Mouse (Mus musculus) urinary bladder, postnatal 10 days (tissue): ENCODE measurements around the gene Elp5.

Source experiments
- DNase-seq: peaks from one replicate; pipeline ENCODE4 v3.0.0; 2022; ENCODE audit warnings: low spot score

The Elp5 gene

DNA sequence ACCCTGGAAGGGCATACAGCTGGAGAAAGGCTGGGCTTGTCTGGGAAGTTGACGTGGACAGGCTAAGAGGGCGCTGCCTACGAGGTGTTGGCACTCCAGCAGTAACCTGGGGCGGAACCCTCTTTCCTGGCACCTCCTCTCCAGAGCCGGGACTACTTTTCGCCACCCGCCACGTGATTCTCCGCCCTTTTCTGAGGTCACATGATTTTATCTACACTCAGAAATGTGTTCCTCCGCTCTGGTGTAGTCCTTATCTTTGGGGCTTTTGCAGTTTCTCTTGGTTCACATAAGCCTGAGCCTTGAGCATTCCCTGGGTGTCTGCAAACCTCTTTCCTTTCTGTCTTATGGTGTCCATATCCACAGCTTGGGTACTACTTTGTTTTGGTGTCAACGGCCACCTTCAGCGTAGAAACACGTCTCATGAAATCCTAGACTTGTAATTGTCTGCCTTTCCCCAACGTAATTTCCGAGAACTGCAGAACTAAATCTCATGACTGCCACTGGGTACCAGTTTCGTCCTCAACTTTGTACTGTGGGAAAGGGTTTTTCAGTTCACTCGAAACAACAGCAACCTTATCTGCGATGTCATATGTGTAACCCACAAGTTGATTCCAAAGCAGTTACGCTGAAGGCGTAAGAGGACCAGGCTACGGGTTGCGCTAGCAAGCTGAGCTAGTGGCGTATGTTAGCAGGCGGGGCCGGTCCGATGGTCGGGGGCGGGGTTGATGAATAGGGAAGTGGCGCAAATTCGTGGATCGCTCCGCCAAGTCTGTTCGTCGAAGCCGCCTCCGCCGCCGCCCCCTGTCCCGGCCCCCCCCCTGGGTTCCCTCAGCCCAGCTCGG, 8.8 kb upstream of the Elp5 start, which contains the start of gene Gabarap:
Gene Gabarap (plus strand): TSS at position 294 of the 842 bp plus-strand sequence.
- DNase-seq: peak; percentile 91

DNA sequence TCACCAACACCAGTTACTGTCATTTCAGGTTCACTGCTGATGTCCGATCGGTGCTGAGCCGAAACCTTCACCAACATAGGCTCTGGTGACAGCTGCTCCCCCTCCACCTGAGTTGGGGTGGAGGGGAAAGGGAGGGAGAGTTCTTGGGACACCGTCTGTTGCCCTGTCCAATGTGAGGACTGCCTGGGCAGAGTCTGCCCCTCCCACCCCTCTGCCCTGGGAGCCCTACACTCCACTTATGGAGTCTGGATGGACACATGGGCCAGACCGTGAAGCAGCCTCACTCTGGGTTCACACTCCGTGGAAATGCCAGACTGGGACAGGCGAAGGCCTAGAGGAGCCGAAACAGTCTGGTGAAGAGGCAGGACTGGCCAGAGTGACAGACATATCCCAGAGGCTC, 7.6 kb upstream of the Elp5 start:
- no peak for DNase-seq

DNA sequence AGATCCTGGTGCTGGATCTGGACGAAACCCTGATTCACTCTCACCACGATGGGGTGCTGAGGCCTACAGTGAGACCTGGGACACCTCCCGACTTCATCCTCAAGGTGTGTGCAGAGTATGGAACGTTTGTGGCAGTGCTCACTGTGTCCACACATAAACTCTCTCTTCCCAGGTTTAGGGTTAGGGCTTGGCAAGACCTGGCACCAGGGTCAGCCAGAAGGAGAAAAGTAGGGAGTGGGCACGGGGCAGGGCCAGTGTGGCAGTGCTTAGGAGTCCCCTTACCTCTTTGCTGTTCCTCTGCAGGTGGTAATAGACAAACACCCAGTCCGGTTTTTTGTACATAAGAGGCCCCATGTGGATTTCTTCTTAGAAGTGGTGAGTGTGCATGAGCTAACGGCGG, 2.1 kb upstream of the Elp5 start:
- DNase-seq: no peak

DNA sequence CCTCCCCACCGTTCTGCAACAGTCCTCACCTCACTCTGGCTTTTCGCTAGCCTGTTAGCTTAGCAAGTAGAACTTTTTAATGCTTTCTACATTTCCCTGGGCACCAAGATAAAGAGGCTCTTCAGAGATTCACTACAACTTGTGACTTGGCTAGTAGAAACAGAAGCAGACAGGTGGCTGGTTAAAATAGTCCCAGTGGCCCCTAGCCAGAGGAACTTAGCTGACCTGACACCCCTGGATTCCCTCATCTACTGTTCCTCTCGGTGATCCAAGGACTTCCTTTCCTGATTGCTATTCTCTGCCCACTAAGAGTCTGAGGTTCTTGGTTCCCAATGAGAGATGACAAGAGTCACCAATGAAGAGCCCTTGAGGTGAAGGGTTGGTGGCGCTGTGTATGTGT, 1.1 kb upstream of the Elp5 start:
- DNase-seq: no peak

DNA sequence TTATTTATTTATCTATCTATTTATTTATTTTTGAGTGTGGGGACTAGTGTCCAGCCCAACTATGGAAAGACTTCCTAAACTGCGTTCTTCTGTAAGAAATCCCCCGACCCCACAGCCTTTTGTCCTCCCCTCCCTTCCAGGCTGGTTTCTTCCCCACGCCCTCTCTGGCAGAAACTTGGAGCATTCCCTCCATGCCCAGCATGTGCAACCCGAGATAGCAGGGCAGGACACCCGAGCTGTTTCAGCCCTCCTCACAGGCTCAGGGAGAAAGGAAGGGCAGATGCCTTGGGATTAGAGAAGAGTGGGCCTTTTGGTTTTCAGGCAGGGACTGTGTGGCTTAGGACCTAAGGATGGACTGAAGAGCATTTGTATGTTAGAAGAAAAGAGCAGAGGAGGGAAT, 560 bp upstream of the Elp5 start:
- no peak for DNase-seq

DNA sequence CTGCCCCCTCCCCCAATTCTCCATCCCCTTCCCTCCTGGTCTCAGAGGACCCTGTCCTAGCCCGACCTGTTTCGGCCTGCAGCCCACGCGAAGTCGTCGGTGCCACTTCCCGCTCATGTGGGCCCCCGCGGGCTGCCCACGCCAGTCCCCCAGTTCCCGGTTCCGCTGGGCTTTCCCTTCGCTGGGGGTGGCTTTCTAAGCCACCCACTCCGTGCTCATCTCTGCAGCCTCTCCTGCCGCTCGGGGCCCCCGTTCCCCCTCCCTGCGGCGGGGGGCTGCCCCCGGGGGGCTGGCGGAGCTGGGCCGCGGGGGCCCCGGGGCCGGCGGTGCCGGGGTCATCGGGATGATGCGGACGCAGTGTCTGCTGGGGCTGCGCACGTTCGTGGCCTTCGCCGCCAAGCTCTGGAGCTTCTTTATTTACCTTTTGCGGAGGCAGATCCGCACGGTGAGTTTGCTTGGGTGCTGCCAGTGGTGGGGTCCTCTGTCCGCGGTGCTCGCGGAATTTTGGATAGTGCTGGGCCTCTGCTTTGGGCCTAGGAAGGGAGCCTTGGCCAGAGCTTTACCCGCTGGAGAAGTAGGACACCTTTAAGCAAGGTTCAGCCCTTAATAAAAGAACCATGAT, 1.1 kb downstream of the Elp5 start, which contains the start of gene Ctdnep1:
Gene Ctdnep1 (plus strand): TSS at position 16 of the 622 bp plus-strand sequence.
- DNase-seq: no peak

DNA sequence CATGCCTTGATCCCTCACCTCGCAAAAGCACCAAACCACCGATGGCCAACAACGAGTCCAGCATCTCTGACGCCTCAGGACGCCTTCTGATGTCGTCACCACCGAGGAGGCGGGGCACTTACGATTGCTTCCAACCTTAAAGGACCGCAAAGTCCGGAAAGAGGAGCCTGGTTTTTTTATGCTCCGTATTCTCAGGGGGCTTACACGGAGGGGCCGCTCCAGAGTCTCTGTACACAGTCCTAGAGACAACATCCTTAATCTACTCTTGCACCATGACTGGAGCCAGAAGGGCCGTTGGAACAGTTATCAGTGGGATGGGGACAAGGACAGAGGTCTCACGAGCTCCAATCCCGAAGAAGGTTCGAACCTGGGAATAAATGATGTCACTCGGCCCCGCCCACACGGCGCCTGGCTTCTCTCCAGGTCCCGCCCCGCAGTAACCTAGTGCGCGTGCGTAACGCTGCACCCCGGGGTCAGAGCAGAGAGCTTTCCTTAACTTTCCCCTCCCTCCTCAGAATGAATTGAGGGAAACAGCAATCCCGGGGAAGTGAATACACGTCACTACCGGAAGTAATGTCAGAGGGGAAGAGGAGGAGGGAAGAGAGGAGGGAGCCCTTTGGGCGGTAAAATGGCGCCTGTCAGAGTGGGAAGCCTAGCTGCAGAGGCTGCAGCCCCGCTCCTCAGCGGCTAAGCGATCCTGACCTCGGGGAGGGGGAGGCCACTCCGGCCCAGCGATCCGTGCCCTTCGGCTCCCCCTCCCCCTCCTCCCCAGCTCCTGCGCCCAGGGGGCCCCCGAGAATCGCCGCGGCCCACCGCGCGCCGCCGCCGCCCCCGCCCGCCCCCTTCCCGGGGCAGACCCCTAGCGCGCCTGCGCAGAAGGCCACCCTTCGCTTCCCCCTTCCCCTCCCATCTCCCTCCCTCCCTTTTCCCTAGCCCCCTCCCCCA, 1.8 kb downstream of the Elp5 start:
- peak; percentile 90 for DNase-seq

DNA sequence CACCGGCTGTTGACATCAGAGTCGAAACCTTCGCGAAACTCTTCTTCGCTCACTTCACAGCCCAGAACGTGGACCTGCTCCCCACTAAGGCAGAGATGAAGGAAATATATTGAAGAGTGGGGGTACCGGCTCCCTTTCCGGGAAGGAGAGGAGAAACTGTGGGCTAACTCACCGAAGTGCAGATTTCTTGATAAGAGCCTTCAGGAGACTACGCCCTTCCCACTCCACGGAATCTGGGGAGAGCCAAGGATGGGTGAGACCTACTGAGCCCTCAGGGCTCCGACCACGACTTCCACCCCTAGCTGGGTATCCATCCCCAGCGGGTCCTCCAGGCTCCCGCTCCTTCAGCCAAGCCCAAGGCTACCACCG, 2.5 kb downstream of the Elp5 start:
- no peak for DNase-seq

DNA sequence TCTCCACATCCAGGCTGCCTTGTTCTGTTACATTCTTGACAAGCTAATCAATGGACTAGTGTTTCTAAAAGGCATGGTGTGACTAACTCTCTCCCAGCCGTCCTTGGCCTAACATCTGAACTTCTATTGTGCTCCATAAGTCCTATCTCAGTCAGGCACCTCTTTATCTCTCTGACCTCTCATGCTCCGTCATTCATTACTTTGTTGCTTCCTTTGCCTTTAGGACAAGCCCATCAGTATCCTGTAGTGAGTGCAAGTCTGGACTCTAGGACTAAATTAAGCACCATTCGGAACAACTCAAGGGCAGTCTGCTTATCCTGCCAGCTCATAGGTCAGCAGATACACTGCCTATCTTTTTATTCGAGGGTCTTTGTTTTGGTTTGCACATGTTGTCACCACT, 6.0 kb downstream of the Elp5 start:
- DNase-seq: no peak

DNA sequence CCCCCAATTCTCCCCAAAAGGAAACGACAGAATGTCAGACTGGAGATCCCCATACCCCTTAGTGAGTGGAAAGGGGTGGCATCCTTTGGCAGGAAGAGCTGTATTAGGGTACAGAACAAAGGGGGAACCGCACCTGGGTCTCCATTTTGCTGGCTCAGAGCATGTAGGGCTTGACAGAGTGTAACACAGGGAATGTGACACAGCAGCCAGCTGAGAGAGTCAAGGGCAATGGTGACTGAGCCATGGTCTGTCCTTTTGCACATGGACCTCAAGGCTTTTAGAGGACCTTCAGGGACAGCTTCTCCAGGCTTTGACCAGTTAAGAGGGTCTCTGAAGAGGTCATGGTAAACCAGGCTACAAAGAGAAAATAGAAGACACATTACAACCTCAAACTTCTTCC, 7.4 kb downstream of the Elp5 start:
- no peak for DNase-seq

DNA sequence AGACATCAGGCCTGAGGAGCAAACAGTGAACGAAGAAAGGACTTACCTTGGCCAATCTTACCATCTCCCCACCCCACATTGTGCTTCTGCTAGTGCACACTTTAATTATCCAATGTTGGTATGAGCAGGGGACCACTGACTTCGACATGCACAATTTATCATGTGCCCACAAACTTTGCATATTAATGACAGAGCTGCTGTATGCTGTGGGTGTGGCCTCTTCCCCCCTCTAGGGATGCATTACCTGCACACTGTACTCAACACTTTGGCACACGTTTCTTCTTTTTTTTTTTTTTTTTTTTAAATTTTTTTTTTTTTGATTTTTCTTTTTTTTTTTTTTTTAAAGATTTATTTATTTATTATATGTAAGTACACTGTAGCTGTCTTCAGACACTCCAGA, 11.5 kb downstream of the Elp5 start:
- no peak for DNase-seq

DNA sequence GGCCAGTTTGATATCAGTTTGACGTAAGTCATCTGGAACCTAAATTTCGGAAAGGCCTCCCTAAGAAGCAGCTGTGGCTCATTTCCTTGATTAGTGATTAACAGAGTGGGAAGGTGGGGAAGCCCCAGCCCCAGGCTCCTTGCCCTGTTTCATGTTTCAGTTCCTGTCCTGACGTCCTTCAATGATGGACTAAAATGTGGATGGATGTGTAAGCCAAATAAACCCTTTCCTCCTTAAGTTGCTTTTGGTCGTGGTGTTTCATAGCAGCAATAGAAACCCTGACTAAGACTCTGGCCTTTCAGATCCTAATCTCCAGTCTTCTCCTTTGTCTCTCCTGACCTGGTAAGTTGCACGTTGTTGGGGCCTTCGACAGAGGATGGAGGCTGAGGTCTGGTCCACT, 12.1 kb downstream of the Elp5 start:
- DNase-seq: no peak

DNA sequence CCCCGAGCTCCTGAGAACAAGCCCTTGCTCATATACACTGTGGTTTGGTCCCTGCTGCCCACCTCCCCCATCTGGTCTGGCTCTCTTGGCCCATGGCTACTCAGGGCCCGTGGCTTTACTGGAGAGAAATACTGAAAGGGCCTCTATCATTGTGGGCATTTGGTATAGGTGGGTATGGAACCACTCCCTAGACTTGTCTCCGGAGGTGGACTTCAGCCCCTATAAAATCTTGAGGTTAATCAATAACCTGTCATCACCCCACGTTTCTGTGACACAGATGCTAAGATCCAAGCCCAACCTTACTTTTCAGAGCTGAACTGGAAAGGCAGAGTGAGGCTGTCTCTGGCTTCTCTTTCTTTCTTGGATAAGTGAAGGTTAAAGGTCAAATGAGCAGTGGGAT, 13.5 kb downstream of the Elp5 start:
- no peak for DNase-seq

DNA sequence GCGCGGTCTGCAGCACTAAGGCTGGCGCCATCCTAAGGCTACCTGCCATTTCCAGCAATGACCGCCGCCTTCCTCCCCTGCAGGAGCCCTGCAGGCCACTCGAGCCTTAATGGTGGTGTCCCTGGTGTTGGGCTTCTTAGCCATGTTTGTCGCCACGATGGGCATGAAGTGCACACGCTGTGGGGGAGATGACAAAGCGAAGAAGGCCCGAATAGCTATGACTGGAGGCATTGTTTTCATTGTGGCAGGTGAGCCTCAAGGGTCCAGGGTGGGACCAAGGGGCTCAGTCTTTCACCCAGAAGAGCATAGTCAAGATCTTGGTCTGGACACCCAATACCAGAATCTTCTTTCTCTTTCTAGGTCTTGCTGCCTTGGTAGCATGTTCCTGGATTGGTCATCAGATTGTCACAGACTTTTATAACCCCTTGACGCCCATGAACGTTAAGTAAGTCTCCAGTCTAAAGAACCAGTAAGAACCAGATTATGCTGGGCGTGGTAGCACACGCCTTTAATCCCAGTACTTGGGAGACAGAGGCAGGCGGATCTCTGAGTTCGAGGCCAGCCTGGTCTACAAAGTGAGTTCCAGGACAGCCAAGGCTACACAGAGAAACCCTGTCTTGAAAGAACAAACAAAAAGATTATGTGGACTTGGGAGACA, 15.3 kb downstream of the Elp5 start:
- no peak for DNase-seq

DNA sequence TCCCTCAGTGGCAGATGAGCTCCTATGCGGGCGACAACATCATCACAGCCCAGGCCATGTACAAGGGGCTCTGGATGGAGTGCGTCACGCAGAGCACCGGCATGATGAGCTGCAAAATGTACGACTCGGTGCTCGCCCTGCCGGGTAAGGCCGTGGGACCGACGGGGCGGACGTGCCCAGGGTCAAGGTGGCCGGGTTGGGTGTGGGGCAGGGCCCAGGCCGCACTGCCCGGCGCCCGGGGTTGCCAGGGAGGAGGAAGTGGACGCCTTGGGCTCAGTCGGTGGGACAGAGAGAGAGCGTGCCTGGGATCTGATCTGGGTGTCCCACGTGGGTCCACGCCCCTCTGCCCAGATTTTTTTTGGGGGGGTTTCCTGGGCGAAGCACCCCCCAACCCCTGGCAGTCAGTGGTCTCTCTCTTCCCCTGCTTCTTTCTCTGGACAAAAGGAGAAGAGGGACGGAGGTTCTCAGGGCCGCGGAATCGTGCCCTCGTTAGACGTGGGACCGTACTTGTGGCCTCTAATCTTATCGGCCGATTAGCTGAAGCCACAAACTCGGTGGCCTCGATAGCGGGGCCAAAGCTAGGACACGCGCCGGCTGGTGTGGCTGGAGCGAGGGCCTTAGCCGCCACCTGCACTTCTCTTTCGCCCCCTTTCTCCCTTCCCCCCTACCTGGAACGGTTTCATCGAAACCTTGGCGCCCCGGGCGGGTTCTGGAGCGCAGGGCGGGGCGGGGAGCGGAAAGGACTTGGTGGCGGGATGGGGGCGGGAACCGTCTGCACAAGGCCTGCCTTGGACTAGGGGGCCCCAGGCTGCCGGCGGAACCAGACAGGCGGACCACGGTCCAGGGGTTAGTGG, 16.1 kb downstream of the Elp5 start:
- no peak for DNase-seq

DNA sequence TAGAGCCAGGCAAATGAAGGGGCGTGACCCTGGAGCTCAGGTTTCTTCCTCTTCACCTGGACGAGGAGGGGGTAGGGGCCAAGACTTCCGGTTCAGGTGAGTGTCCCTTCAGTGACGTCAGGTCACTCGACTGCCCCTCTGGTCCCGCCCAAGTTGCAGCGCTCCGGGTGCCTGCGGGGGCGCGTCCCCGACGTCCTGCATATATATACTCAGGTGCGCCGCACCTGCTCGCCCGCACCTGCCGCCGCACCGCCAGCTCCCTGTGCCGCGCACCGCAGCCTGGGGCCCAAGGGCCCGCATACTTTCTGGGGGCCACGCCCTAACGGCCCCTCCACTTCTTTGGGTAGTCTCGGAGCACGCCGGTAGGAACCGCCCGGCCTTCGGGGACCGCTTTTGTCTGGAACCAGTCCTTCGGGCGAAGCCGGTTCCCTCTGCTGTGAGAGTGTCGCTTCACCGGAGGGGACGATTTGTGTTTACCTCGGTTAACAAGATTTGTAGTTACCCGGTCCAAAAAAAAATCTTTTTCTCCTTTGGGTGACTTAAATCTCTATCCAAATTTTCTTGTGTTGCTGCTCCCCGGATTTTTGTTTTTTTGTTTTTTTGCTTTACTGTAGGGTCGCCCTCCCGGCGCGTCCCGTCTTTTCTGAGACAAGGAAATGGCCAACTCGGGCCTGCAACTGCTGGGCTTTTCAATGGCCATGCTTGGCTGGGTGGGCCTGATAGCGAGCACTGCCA, 16.9 kb downstream of the Elp5 start:
- no peak for DNase-seq

DNA sequence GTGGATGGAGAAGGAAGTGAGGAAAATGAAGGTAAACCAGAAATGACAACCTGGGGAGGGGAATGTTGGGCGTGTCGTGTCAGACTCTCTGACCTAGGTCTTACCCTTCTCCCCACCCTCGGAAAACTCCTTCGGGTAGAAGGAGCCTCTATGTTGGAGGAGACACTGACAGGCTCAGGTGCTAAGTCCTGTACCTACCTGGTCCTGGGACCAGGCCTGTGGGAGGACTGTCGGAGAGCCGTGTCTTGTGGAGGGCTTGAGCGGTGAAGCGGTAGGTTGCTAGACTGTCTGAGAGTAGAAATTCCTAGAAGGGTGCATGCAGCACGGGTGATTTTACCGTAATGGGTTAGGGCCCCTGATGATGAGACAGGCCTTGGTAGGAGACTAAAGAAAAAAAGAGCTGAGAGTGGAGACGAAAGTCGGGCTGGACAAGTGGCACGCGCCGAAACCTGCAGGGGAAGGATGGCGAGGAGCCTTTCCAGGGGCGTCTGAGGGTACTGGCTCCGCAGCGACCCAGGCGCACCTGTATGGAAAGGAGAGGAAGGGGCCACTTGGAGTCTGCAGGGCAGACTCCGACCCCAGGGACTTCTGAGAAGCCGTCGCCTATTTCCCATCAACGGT, 17.6 kb downstream of the Elp5 start, which contains the start of gene Cldn7:
Gene Cldn7 (plus strand): TSS at position 130 of the 621 bp plus-strand sequence.
- no peak for DNase-seq

DNA sequence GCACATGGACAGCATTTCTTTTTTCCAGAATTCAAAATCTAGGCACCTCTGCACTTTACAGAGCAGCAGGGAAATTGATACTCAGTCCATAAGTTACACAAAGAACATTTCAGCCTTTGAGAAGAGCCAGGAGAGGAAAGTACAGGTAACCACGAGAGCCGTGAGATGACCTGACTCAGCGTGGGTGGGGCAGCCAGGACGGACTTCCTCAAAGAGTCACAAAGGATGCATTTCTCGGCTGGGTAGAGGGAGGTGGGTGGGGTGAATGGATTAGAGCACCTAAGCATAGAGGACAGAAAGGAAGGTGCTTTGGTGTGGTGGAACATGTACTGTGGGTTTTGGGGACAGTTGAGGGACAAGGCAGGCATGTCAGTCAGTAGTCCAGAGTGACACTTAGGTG, 20.5 kb downstream of the Elp5 start:
- DNase-seq: no peak

DNA sequence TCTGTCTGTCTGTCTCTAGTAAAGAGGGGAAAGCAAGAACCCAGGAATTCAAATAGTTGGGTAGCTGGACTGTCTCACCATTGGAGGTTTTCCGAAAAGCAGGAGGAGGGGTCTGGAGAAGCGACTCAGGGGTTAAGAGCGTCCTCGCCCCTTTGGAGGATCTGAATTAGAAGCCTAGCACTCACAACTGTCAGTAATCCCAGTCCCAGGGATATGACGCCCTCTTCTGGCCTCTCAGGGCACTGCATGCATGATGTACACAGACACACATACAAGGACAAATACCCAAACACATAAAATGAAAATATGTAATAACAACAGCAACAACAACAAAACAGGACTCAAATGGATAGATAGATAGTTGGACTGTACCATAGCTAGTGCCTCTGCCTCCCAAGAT, 21.7 kb downstream of the Elp5 start:
- DNase-seq: no peak

DNA sequence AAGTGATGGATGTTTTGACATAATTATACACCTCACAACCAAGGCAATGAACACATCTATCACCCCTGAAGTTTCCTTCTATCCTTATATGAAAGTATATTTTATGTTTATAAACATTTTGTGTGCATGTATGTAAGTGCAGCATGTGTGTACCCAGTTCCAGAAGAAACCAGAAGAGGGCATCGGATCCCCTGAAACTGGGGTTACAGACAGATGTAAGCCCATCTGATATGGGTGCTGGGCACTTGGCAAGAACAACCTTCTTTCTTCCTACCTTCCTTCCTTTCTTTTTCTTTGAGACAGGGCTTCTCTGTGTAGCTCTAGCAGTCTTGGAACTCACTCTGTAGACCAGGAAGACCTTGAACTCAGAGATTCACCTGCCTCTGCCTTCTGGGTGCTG, 26.1 kb downstream of the Elp5 start:
- no peak for DNase-seq
